Comparison of ENCODE assay signal across 8 mouse cellular contexts in genomic region chr16:76372941-76373561, GRCm38 (mm10). TPM values are rescaled to one million over a fixed set of nuclear protein-coding genes. Genes with fewer than 3 reads are reported as not detected.
DNase-seq lines count a peak whose midpoint lies in the region; ATAC-seq and TF ChIP-seq lines count a peak whose summit lies in the region.

No protein-coding gene starts in this region.

- H3K27ac ChIP-seq in forebrain, embryonic 11.5 days (ENCODE audit: low read depth, low read length): peak overlapping the region; percentile 95
- peak overlapping the region; percentile 98 for H3K27ac ChIP-seq in heart, embryonic 16.5 days (ENCODE audit: low read length)
- H3K27ac ChIP-seq in liver, postnatal 0 days (ENCODE audit: low read depth): peak overlapping the region; percentile 97
- peak overlapping the region; percentile 98 for H3K27ac ChIP-seq in neural tube, embryonic 13.5 days (replicated peaks)

- under 1% methylated on average over 47 of the region's 70 CpGs for WGBS in forebrain, embryonic 11.5 days
- under 1% methylated on average over 66 of the region's 70 CpGs for WGBS in heart, embryonic 16.5 days
- WGBS in liver, postnatal 0 days (ENCODE audit: insufficient replicate concordance): 0% methylated on average over 45 of the region's 70 CpGs
- WGBS in neural tube, embryonic 13.5 days: under 1% methylated on average over 65 of the region's 70 CpGs

- peak; percentile 70 to 77 for DNase-seq in CD8-positive naive resting alpha-beta T cell, adult 2 months (ENCODE audit: low read depth in 2 of 2, low spot score in 2 of 2)
- DNase-seq in c-Kit-positive CD71-positive TER-119-negative erythroid progenitor cells, embryonic 14.5 days (ENCODE audit: low read depth): peak; percentile 58
- DNase-seq in forebrain, embryonic 11.5 days (ENCODE audit: low spot score): peak; percentile 92
- peak; percentile 90 to 92 for DNase-seq in kidney, postnatal 36 days
- peak; percentile 89 for DNase-seq in liver, postnatal 0 days
- DNase-seq in telencephalon, adult 2 months (ENCODE audit: low read depth, low spot score): peak; percentile 70

- peak overlapping the region; percentile 85 for H3K4me3 ChIP-seq in forebrain, embryonic 11.5 days (ENCODE audit: low read depth, low read length)
- peak overlapping the region; percentile 88 for H3K4me3 ChIP-seq in heart, embryonic 16.5 days (ENCODE audit: low read length)
- H3K4me3 ChIP-seq in liver, postnatal 0 days (ENCODE audit: low read depth, low read length): peak overlapping the region; percentile 92
- peak overlapping the region; percentile 85 for H3K4me3 ChIP-seq in neural tube, embryonic 13.5 days

- H3K9ac ChIP-seq in forebrain, embryonic 11.5 days (ENCODE audit: low read length): peak overlapping the region; percentile 91
- H3K9ac ChIP-seq in heart, embryonic 16.5 days (ENCODE audit: low read length): peak overlapping the region; percentile 96
- peak overlapping the region; percentile 97 for H3K9ac ChIP-seq in liver, postnatal 0 days (replicated peaks)
- peak overlapping the region; percentile 97 for H3K9ac ChIP-seq in neural tube, embryonic 13.5 days

- H3K36me3 ChIP-seq in forebrain, embryonic 11.5 days (ENCODE audit: control insufficient read depth, insufficient read depth, low read length): no peaks in the 10 kb centered on the region
- H3K36me3 ChIP-seq in heart, embryonic 16.5 days (ENCODE audit: control insufficient read depth, insufficient read depth): no peaks in the 10 kb centered on the region
- H3K36me3 ChIP-seq in liver, postnatal 0 days (replicated peaks; ENCODE audit: insufficient read depth, low read length): no peaks in the 10 kb centered on the region
- H3K36me3 ChIP-seq in neural tube, embryonic 13.5 days: no peaks in the 10 kb centered on the region

- peak; percentile 65 for TF ChIP-seq CTCF in liver, postnatal 0 days (IDR thresholded peaks at IDR 0.05; ENCODE audit: low read depth)

- no peaks in the 10 kb centered on the region for H3K27me3 ChIP-seq in forebrain, embryonic 11.5 days (ENCODE audit: control insufficient read depth, insufficient read depth, low read length)
- H3K27me3 ChIP-seq in heart, embryonic 16.5 days (ENCODE audit: control insufficient read depth, insufficient read depth, low read length): no peaks in the 10 kb centered on the region
- H3K27me3 ChIP-seq in liver, postnatal 0 days (ENCODE audit: insufficient read depth, low read length): no peaks in the 10 kb centered on the region
- no peaks in the 10 kb centered on the region for H3K27me3 ChIP-seq in neural tube, embryonic 13.5 days

- H3K4me1 ChIP-seq in forebrain, embryonic 11.5 days (replicated peaks; ENCODE audit: control insufficient read depth, insufficient read depth, low read length): peaks cover 2% of the 10 kb centered on the region; the same call in 1 of the 2 replicates
- peaks cover 18% of the 10 kb centered on the region for H3K4me1 ChIP-seq in heart, embryonic 16.5 days (ENCODE audit: control insufficient read depth, insufficient read depth, low read length)
- H3K4me1 ChIP-seq in liver, postnatal 0 days (ENCODE audit: insufficient read depth): peaks cover 11% of the 10 kb centered on the region
- peaks cover 36% of the 10 kb centered on the region for H3K4me1 ChIP-seq in neural tube, embryonic 13.5 days (replicated peaks)

- peak overlapping the region; percentile 70 for H3K4me2 ChIP-seq in forebrain, embryonic 11.5 days (ENCODE audit: low read depth, low read length, severe bottlenecking)
- peak overlapping the region; percentile 77 for H3K4me2 ChIP-seq in heart, embryonic 16.5 days (ENCODE audit: low read depth, low read length)
- H3K4me2 ChIP-seq in liver, postnatal 0 days (ENCODE audit: low read depth, low read length): peak overlapping the region; percentile 92
- H3K4me2 ChIP-seq in neural tube, embryonic 13.5 days: peak overlapping the region; percentile 66

- peak; percentile 92 for ATAC-seq in forebrain, embryonic 11.5 days (replicated peaks; ENCODE audit: low FRiP score)
- peak; percentile 89 for ATAC-seq in heart, embryonic 16.5 days (replicated peaks; ENCODE audit: extremely low read depth, insufficient read depth, low FRiP score)
- ATAC-seq in liver, postnatal 0 days: peak; percentile 87
- ATAC-seq in neural tube, embryonic 13.5 days (ENCODE audit: low read depth): peak; percentile 93

- no peak for TF ChIP-seq EP300 in liver, postnatal 0 days (IDR thresholded peaks at IDR 0.05; ENCODE audit: low read depth)

- no peaks in the 10 kb centered on the region for H3K9me3 ChIP-seq in forebrain, embryonic 11.5 days (ENCODE audit: control insufficient read depth, low read length)
- no peaks in the 10 kb centered on the region for H3K9me3 ChIP-seq in heart, embryonic 16.5 days (replicated peaks; ENCODE audit: control insufficient read depth, low read length)
- H3K9me3 ChIP-seq in liver, postnatal 0 days (ENCODE audit: low read length): no peaks in the 10 kb centered on the region
- no peaks in the 10 kb centered on the region for H3K9me3 ChIP-seq in neural tube, embryonic 13.5 days

RNA-seq across cellular contexts. Expression of gene Nrip1, which starts 0.6 kb away (rescaled TPM):
- polyA plus RNA-seq in forebrain, embryonic 11.5 days (2014; fragmentation: Nextera tagmentation; extraction: Ambion mirVana): 29.4 and 30.6 TPM in 2 replicates
- polyA plus RNA-seq in heart, embryonic 16.5 days (2015; fragmentation: Nextera tagmentation; extraction: Ambion mirVana): 23.1 and 23.8 TPM in 2 replicates
- polyA plus RNA-seq in liver, postnatal 0 days (2015; fragmentation: Nextera tagmentation; extraction: Ambion mirVana): 9.6 and 11.2 TPM in 2 replicates
- polyA plus RNA-seq in neural tube, embryonic 13.5 days (2015; fragmentation: Nextera tagmentation; extraction: Ambion mirVana): 32.8 and 38.0 TPM in 2 replicates

Comparison
In these comparisons a context has a peak if more than half of its experiments do, and no peak if none do; other contexts are left out.
1. Peak in every context shown above with its lines: DNase-seq, ATAC-seq, H3K4me3 ChIP-seq and H3K27ac ChIP-seq.